Mouse (Mus musculus) C2C12 (cell line): ENCODE results near the gene Kcnj12. TPM values are rescaled to one million over a fixed set of nuclear protein-coding genes. Genes with fewer than 3 reads are reported as not detected.

Experiments used
- H3K27me3 ChIP-seq: one replicate; pipeline ENCODE4 v1.6.1; 2011; ENCODE audit not compliant: control insufficient read depth, insufficient read depth, insufficient read length
- H3K36me3 ChIP-seq: one replicate; pipeline ENCODE4 v1.6.1; 2011; ENCODE audit not compliant: control insufficient read depth, insufficient read depth
- H3K4me3 ChIP-seq: one replicate; pipeline ENCODE4 v1.5.1; 2011; ENCODE audit warnings: mild to moderate bottlenecking, control low read depth; ENCODE audit not compliant: poor library complexity, insufficient read depth, severe bottlenecking
- H3K79me2 ChIP-seq: one replicate; pipeline ENCODE4 v1.6.1; 2011; ENCODE audit not compliant: control insufficient read depth, insufficient read depth
- H3K79me3 ChIP-seq: one replicate; pipeline ENCODE4 v1.6.1; 2011; ENCODE audit warnings: low read depth, control low read depth
- H3ac ChIP-seq: one replicate; pipeline ENCODE3; 2011; ENCODE audit warnings: low read depth; ENCODE audit not compliant: control insufficient read depth, insufficient read length
- CEBPB ChIP-seq: IDR thresholded peaks from one replicate; pipeline ENCODE4 v1.6.1; 2011; ENCODE audit warnings: low read depth, mild to moderate bottlenecking, control low read depth, moderate library complexity
- CTCF ChIP-seq: IDR thresholded peaks from one replicate; pipeline ENCODE4 v1.5.1; 2011; ENCODE audit not compliant: control insufficient read depth, insufficient read depth, insufficient read length
- FOSL1 ChIP-seq: IDR thresholded peaks from one replicate; pipeline ENCODE4 v1.8.0; 2011; ENCODE audit warnings: mild to moderate bottlenecking, low read length; ENCODE audit not compliant: poor library complexity, insufficient read depth, severe bottlenecking
- MAX ChIP-seq: IDR thresholded peaks from one replicate; pipeline ENCODE4 v1.6.1; 2011; ENCODE audit warnings: mild to moderate bottlenecking, control low read depth
- MYOD1 ChIP-seq: IDR thresholded peaks from one replicate; pipeline ENCODE4 v1.6.1; 2011; ENCODE audit warnings: low read depth; ENCODE audit not compliant: control insufficient read depth, insufficient read length
- MYOG ChIP-seq: IDR thresholded peaks from one replicate; pipeline ENCODE4 v1.6.1; 2011; ENCODE audit not compliant: control insufficient read depth, insufficient read length; ENCODE audit errors: extremely low read depth
- USF1 ChIP-seq: IDR thresholded peaks from one replicate; pipeline ENCODE4 v1.6.1; 2011; ENCODE audit warnings: low read depth, mild to moderate bottlenecking, control low read depth, moderate library complexity
- polyA plus RNA-seq: library from polyadenylated mRNA; unstranded; fragments of >200 nt; fragmentation: generic; extraction: Trizol; gene quantifications from one replicate; pipeline ENCODE4 v1.2.1, GENCODE M21; 2012; ENCODE audit warnings: missing spikeins

The Kcnj12 gene
- polyA plus RNA-seq, 1 experiment: 0.62 TPM

DNA sequence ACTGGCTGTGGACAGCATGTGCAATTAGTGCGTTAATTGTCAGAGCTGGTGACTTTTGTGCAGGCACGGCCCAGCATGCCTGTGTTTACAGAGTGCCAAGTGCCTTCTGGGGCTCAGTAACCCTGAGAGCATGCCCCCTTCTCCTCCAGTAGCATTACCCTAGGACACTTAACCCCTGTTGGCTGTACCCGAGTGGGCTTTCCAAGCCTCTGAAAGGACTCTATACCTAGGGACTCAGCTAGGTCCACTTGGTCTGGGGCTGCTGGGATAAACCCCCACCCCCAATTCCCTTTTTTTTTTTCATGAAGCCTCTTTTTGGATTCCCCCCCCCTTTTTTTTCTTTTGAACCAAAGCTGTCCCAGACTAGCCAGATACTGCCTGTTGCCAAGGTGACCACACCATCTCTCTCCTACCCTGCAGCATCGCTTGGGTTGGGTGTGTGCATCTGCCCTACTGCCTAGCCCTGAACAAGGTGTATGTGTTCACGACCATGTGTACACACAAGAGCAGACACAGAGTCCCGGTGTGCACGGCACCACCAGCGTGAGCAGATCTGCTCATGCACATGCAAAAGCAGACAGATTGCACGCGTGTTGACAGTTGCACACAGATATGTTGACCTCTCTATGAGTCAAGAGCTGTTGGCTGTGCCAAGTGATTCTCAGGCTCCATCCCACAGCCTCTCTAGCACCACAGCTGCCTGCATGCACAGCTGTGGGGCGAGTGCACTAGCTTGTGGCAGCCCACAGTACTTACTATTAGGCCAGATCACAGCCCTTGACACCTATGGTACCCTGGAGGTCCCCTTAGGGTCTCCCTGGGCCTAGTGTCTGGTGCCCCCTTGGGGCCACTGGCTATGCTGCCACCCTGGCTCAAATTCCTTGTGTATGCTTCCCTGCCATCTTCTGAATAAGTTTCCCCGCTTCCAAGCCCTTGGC lies 21.0 kb downstream of the Kcnj12 start:
- Histone ChIP-seq H3K4me3 (no peak overlapping the region), H3K36me3 (no peaks in the 10 kb centered on the region), H3ac (no peak overlapping the region), H3K79me3 (no peaks in the 10 kb centered on the region), H3K79me2 (no peaks in the 10 kb centered on the region), H3K27me3 (no peaks in the 10 kb centered on the region)
- TF ChIP-seq CTCF (peak; percentile 43), USF1 (no peak)

- TF ChIP-seq MYOG: no peak
- TF ChIP-seq CEBPB: no peak
- no peak for TF ChIP-seq FOSL1
- no peak for TF ChIP-seq MYOD1
- H3K79me3 ChIP-seq: no peaks in the 10 kb centered on the region
- no peak overlapping the region for H3K4me3 ChIP-seq
- no peaks in the 10 kb centered on the region for H3K27me3 ChIP-seq
- no peaks in the 10 kb centered on the region for H3K36me3 ChIP-seq
- H3ac ChIP-seq: no peak overlapping the region
- H3K79me2 ChIP-seq: no peaks in the 10 kb centered on the region
Observed at GRCm38 (mm10) chr11:61044741-61045140, 22.4 kb downstream of the Kcnj12 start.

DNA sequence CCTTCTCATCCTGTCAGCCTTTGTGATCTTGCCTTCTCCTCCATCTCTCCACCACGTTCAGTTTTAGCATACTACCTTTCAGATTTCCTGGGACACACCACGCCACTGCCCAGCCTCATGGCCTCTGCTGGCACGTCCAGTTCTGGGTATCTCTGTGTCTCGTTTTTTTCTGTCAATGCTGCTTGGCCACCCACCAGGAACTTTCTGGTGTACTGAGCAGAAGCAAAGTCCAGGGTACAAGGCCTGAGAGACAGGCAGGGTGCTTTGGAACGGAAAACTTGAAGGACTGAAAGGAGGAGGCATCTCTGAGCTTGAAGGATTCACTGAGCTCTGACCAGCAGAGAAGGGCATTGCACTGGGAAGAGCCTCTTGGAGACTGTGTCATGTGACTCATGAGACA lies 25.1 kb downstream of the Kcnj12 start:
- H3K79me3 ChIP-seq: no peaks in the 10 kb centered on the region
- H3ac ChIP-seq: no peak overlapping the region
- no peak overlapping the region for H3K4me3 ChIP-seq
- H3K27me3 ChIP-seq: no peaks in the 10 kb centered on the region
- TF ChIP-seq CEBPB (no peak), USF1 (no peak), MYOD1 (no peak), CTCF (no peak), FOSL1 (no peak), MAX (no peak), MYOG (no peak)
- no peaks in the 10 kb centered on the region for H3K79me2 ChIP-seq
- H3K36me3 ChIP-seq: no peaks in the 10 kb centered on the region

GRCm38 (mm10) chr11:61051151-61051550 lies 28.8 kb downstream of the Kcnj12 start:
- Histone ChIP-seq H3K4me3 (no peak overlapping the region), H3K36me3 (no peaks in the 10 kb centered on the region), H3K27me3 (no peaks in the 10 kb centered on the region), H3K79me3 (no peaks in the 10 kb centered on the region), H3K79me2 (no peaks in the 10 kb centered on the region), H3ac (no peak overlapping the region)
- TF ChIP-seq MAX: no peak
- no peak for TF ChIP-seq CEBPB
- TF ChIP-seq FOSL1: no peak
- TF ChIP-seq CTCF: no peak
- no peak for TF ChIP-seq MYOG
- TF ChIP-seq MYOD1: no peak
- no peak for TF ChIP-seq USF1

DNA sequence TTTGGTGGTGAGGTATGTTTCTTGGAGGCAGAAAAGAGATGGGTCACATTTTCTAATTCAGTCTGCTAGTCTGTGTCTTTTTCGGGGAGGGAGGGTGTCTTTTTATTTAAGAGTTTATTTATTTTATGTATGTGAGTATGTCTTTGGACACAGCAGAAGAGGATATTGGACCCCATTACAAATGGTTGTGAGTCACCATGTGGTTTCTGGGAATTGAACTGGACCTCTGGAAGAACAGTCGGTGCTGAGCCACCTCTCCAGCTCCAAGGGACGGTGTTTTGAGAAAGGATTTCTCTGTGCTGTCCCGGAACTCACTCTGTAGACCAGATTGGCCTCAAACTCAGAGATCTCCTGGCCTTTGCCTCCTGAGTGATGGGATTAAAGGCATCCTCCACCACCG lies 34.5 kb downstream of the Kcnj12 start:
- Histone ChIP-seq H3K27me3 (no peaks in the 10 kb centered on the region), H3K79me3 (no peaks in the 10 kb centered on the region), H3K79me2 (no peaks in the 10 kb centered on the region), H3K36me3 (no peaks in the 10 kb centered on the region), H3ac (no peak overlapping the region), H3K4me3 (no peak overlapping the region)
- no peak for TF ChIP-seq MYOG
- no peak for TF ChIP-seq MYOD1
- no peak for TF ChIP-seq MAX
- no peak for TF ChIP-seq USF1
- no peak for TF ChIP-seq FOSL1
- TF ChIP-seq CTCF: no peak
- no peak for TF ChIP-seq CEBPB

DNA sequence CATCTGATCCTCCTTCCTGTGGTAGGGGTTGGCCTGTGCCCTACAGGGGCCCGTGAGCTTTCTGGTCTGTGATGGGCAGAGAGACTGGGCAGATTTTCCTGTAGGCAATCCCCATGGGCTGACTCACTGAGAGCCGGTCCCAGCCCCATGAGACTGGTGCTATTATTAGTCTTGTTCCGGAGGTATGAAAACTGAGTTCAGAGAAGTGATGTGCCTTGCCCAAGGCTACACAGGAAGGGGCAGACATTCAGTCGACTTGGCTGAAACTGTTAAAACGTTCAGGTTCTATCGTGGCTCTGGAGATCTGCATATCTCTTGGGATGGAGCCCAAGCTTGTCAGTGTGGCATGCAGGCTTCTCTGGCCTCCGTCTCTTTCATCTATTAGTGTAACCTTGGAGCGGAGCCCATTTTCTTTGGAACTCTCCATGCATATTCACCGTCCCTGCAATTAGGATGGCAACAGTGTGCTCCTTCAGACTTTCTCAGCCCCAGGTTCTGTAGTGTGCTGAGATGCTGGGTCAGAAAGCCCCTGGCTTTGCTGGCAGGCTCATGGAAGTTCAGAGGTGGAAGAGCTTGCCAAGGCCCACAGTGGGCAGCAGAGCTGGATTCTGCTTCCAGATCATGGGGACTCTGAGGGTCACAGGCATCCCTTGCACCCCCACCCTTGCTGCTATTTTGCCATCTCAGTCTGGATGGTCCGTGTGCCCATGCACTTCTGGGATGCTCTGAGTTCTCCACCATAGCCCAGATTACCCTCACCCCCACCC lies 37.5 kb downstream of the Kcnj12 start:
- H3ac ChIP-seq: no peak overlapping the region
- H3K79me2 ChIP-seq: no peaks in the 10 kb centered on the region
- H3K27me3 ChIP-seq: no peaks in the 10 kb centered on the region

More for the DNA sequence above, 37.5 kb downstream of the Kcnj12 start:
- TF ChIP-seq FOSL1: no peak
- no peak for TF ChIP-seq MYOD1
- TF ChIP-seq MYOG: no peak
- TF ChIP-seq USF1: no peak
- no peak for TF ChIP-seq CEBPB
- TF ChIP-seq MAX: no peak
- TF ChIP-seq CTCF: no peak
- Histone ChIP-seq H3K79me3 (no peaks in the 10 kb centered on the region), H3K36me3 (no peaks in the 10 kb centered on the region), H3K4me3 (no peak overlapping the region)
